Mouse (Mus musculus): ENCODE measurements around the gene Ccdc34.
A peak's percentile ranks its signal among the peaks of the same experiment; 100 is the strongest.

The Ccdc34 gene

DNA sequence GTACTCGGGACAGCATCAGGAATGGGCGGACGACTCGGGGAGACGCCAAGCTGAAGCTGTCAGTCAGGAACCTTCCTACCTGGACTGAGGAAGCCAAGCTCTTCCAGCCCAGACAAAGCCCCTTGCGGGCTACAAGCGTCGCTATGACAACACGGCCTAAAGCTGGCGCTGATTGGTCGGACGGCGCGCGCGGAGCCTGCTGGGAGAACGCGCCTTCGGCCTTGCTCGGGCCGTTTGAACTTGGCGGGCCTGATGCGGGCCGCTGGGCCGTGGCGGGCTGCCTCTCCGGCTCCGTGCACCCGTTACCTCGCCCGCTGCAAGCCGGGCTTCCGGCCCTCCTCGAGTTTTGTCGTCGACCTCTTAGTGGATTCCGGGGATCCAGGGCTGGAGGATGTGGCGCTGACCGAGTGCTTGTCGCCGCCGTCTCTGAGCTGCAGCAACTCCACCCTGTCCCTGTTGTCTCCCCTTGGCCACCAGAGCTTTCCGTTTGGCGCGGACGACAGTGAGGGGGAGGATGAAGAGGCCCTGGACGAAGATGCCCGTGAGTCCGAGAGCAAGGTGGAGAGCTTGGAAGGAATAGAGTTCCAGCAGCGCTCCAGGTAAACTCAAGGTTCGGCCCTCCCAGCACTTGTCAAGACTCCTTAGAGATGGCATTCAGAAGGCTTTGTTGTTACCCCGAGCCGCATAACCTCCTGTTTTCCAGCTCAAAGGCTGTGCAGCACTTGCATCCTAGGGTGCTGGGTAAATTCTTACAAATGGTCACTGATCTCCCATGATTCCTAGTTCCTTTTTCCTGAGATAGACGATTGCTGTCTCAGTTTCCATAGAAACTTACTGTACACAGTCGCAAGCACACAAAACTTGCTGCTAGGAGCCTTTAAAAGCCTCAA, at the start of gene Ccdc34:
Ccdc34 (plus strand) TSS at position 202 of the 890 bp plus-strand sequence.
- DNase-seq (ENCODE audit: extremely low read depth, low read depth), result peak; percentile 82

DNA sequence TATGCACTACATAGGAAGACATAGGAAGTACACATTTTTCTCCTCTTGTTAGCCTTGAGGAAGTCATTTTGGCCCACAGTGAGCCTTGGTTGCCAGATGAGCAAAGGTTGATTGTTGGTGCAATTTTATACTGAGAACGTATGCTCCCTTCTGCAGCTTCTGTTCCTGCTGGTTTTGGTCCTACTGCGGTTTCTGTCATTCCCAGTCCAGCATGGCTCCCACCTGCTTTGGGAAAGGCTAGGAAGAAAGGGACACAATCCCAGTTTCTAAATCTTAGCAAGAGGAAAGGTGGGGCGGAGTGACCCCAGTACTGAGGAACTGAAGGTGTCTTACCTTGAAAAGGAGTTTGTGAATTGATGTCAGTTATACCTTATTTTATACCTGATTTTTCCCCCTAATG, 48.2 kb upstream of the Ccdc34 start:
- no peak for DNase-seq (ENCODE audit: extremely low read depth, low read depth)

DNA sequence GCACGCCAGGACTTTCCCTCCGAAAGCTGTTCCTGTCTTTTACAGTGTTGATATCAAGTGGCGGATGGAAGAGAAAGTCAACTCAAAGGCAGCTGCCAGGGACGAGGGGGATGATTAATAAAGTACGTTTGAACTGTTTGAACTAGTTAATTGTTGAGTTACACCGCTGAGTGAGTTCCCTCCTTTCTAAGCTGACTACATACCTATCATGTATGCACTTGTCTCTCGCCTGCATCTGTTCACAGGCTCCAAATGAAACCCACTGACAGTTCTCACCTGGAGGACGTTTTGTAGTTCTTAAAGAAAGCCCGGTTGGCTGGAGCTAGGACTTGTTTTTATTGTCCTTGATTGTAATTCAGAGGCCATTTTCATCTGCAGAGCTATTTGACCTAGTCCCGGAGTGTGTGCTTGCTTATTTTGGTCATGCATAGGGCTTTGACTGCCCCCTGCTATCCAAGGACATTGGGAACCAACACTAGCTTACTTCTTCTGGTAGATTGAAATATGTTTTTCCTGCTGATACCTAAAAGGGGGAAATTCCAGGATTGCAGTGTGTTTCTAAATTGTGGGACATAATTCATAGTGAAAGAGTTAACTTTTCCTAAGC, 47.6 kb upstream of the Ccdc34 start:
- DNase-seq (ENCODE audit: extremely low read depth, low read depth), result no peak

DNA sequence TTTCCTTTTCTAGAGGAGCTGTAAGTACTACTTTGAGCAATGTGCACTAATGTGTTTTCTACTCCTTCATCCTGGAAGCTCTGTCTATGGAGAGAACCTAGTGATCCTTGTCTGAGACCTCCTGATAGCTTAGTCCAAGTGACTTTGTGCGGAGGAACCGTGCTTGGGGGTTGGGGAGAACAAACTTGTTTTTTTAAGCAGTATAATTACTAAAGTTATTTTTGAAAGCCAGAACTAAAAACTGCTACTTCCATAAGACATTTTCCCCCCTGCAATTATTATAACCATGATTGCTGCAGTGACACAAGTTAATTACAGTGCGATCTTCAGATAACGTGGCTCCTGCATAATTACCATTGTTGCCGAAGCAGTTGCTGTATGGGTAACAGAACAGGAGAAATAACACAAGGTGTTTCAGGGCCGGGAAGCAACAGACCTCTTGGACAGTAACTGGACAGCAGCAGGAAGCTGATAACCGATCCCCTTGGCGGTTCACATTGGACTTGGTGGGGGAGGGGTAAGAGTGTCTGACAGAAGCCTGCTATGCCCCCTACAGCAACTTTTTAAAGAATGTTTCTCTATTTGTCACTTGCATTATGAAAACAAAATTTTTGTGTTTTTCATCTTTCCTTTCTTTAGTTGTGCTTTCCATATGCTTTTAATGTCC, 46.7 kb upstream of the Ccdc34 start:
- DNase-seq (ENCODE audit: extremely low read depth, low read depth), result no peak

DNA sequence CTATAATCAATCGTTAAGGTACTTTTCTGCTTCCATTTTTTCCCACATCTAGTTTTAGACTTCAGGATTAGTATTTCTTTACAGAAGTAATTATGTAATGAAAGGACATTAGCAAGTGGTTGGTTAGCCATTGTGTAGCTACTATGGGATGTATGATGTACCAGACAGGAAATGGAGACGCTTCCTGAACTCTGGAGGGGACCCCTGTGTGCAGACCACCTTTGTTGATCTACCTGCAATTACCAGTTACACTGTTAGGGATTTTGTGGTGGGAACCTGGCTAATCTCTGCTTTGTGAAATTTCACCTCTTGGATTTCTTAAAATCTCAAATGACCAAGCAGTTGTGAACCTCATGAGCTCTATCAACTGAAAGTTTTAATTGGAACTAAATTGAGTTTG, 45.3 kb upstream of the Ccdc34 start:
- no peak for DNase-seq (ENCODE audit: extremely low read depth, low read depth)

DNA sequence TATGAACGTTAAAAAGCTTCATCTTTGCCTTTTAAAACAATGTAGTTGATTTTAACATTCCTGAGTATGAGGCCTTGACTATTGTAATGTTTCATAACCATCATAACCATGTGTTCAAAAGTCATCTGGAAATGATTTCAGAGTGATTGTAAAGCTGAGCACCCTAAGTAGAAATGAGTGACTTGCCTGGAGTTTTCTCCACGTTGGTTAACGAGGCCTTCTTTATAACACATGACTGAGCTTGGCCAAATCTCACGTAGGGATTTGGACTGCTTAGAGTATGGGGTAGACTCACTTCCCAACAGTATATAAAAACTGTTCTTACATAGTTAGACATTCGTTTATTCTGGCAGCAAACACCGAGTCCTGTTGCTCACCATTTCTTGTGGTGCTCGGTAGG, 44.7 kb upstream of the Ccdc34 start:
- no peak for DNase-seq (ENCODE audit: extremely low read depth, low read depth)

DNA sequence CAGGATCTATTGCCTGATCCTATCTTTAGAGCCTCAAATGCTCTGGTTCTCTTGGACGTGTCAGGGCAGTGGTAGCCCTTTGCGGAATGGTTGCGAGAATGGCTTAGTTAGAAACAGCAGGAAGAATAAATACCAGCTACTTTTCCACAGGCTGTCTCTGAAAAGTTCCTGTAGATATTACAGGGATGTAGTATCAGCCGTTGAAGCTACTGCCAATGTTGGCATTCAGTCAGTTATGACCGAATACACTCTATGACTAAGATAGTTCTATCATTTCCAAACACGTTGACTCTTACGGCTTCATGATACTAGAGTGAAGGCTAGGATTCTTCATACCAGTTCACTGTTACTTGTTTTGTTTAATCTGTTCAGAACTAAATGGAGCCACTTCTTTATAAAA, 42.8 kb upstream of the Ccdc34 start:
- DNase-seq (ENCODE audit: extremely low read depth, low read depth), result no peak

DNA sequence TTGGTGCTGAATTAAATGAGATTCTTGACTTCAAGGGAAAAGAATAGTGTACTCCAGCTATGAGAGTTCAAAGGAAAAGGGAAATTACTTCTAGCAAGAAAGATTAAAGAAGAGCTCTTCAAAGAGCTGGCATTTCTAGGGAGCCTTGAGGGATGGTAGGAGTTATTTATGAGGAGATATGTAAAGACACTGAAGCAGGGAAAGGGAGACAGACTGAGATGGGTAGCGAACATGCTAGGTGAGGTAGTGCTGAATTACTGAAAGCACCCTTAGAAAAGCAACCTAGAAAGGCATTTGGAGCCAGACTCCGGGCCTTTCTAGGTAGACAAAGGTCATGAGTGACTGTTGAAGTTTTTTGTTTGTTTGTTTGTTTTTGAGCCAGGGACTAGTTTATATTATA, 41.4 kb upstream of the Ccdc34 start:
- no peak for DNase-seq (ENCODE audit: extremely low read depth, low read depth)

DNA sequence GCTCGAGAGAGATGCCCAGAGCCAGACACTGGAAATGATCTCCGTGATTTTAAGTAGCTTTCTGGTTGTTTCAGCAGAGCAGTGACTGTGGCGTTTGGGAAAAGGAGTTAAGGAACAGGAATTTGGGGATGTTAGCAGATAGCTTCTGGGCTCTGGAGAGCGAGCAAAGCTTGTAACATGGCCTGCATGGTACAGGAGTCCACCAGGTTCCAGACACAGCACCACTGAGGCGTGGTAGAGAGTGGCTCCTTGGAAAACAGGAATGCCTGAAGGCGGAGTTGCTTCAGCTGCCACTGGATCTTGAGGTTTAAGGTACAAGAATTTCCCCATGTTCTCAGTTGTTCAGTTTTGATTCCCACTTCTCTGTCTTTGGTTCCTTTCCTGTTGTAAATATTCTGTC, 40.3 kb upstream of the Ccdc34 start:
- no peak for DNase-seq (ENCODE audit: extremely low read depth, low read depth)

DNA sequence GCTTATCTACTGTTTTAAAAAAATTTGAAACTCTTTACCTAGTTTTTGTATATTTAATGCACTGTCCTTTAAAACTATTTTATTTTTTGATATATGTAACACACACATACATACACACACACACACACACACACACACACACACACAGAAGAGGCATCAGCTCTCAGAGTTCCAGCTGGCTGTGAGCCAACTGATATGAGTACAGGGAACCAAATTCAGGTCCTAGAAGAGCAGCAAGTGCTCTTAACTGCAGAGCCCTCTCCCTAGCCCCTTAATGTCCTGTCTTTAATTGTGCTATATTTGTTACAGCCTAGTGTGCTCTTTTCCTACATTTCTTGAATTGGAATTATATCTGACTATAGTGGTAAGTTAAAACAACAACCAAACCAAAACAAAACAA, 38.4 kb upstream of the Ccdc34 start:
- DNase-seq (ENCODE audit: extremely low read depth, low read depth), result peak; percentile 46

DNA sequence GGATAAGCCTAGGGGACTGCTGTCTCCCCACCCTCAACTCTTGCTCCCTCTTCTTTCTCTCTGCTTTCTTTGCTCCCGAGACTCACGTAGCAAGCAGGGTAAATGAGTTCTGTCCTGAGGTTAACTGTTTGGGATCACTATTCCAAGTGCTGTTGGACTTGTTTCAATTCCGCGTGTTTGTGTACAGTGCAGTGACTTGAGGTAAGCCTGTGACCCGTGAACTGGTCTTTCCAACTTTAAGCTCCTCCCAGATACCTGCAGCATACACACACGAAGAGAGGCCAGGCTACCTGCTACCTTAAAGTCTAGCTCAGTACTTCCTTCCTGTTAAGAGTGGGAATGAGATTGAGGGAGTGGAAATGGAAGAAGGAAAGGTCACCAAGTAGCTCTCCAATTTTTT, 34.2 kb upstream of the Ccdc34 start:
- no peak for DNase-seq (ENCODE audit: extremely low read depth, low read depth)

DNA sequence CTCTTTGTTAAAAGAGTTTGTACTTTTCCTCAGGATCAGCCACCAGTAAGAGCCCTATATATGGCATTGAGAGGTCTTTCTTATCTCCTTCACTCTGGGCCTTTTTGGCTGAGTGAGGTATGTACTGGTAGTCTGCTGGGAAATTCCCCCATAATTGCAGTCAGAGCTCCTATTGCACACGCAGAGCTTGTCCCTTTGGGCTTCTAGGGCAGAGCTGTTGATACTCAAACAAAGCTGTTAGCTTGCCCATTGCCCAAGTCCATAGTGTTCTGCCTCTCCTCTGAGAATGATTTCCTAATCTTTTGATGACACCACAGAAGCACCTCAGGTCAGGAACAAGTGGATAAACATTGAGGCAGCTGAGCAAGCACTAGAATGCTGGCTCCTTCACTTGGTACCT, 32.7 kb upstream of the Ccdc34 start:
- no peak for DNase-seq (ENCODE audit: extremely low read depth, low read depth)

DNA sequence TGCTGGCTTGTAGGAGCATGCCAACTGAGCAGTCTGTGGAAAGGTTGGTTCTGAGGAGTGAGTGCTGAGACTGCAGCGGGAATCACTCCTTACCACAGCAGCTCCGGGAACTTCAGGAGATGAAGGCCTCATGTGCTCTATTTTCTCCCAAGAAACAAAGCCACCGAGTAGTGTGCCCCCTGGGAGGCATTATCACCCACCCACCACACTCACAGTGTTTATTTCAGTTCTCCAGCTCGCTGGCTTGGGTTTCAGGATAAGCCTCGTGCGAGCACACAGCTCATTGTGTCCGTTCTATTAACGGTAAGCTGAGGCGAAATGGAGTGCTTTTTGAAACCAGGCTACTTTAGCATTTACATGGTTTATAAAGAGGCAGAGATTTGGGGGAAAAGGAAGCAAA, 32.1 kb upstream of the Ccdc34 start:
- no peak for DNase-seq (ENCODE audit: extremely low read depth, low read depth)

DNA sequence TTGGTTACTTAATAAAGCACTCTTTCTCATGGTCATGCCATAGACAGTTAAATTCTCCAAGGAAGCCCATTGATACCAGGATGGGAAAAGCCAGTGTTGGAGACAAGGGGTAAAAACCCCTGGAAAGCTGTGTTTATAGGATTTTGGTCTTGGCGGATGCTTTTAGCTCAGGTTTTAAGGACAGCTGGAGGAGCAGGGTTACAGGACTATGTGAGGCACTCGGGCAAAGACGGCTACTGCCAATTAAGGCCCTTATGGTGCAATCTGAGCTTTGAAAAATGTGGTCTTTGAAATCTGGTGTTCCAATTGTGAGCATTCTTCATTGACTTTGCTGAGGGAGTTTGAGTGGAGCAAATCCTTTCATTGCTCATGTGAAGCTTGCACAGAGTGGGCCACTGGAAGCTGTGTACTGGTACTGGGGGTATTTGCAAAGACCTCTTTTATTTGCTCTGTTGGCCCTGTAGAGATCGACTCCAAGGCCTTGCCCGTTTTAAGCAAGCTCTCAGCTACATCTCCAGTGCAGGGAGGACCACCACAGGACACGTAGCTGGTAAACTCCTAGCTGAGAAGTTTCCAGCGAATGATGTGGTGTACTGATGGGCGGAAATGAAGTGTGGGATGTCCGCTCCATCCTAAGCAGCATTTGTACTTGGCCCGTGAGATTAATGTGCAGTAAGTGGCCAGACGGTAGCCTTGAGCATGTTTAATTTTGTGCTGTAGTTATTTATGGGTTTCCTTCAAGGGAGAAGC, 31.4 kb upstream of the Ccdc34 start:
- no peak for DNase-seq (ENCODE audit: extremely low read depth, low read depth)

DNA sequence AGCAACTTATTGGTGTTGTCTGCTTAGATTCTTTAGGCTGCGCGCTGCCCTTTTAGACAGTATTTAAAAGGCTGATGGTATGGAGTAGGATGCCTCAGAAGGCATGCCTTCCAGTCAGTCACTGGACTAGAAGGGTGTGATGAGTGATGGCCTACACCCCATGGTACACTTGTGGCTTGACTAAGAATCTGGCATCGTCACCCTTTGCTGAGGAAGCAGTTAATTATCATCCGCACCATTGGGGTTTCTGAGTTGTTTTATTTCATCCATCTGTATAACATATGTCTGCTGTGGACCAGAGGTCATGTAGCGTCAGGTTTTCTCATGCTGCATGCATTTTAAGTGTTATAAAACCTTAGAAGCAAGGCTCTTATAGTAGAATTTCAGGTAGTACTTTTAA, 29.7 kb upstream of the Ccdc34 start:
- no peak for DNase-seq (ENCODE audit: extremely low read depth, low read depth)

DNA sequence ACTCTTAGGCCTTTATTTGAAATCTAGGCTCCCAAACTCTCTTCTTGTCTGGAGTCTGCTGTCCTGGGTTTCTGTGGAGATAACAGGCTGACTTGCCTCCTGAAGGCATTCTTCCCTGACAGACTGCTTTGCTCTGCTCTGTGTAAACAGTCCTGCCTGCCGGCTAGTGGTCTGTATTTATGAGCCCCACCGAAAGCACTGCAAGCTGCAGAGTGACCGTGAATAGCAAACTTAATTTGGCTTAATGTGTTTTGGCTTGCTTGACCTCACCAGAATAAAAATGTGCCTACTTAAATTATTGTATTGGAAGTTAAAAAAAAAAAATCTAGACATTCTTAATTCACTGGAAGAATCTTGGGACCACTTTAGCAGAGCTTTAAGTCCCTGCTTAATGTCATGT, 28.4 kb upstream of the Ccdc34 start:
- DNase-seq (ENCODE audit: extremely low read depth, low read depth), result no peak

DNA sequence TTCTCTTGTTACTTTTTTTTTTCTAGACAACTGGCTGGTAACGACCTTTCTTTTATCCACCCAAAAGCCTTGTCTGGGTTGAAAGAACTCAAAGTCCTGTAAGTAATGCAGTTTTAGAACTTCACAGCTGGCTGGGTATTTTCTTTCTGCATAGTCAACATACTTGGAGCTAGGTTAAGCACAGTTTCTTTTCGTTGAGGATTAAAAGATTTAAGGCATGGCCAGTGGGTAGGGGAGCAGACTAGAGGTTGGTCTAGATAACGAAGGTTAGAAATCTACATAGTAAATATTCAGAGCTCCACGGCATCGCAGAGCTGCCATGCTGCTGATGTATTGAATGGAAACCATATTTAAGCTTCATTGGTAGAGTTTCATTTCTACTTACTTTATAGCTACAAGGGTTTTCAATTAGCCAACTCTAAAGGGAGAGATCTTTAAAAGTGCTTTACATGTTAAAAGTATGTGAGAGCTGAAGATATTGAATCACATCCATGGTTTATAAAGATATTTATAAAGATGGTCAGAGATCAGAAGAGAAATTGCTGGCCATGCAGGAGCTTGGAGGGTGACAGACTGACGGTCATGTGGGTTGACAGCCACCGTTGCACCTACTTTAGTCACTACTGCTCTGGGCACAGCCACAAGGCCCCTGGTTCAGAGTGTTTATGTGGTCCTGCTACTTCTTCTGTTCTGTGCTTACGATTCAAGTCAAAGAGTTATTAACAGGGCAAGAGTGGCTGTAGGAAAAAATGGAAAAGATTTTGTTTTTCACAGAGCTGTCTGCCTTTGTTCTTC, 27.7 kb upstream of the Ccdc34 start:
- no peak for DNase-seq (ENCODE audit: extremely low read depth, low read depth)

DNA sequence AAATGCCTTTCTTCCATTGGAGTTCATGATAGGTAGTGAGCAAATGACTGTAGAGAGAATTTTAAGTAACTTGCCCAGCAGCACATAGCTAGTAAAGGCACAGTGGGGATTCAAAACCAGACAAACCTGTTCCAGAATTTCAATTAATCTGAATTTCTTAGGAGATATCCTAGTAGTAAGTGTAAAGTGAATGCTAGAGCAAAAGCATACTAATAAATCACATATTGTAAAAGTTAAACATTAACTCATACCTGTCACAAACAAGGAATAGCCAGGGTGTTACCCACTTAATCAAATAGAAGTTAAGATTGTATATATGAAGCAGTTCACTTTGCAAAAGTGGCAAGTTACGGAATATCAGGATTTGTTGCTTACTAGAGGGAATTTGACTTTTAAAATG, 25.9 kb upstream of the Ccdc34 start:
- DNase-seq (ENCODE audit: extremely low read depth, low read depth), result no peak

DNA sequence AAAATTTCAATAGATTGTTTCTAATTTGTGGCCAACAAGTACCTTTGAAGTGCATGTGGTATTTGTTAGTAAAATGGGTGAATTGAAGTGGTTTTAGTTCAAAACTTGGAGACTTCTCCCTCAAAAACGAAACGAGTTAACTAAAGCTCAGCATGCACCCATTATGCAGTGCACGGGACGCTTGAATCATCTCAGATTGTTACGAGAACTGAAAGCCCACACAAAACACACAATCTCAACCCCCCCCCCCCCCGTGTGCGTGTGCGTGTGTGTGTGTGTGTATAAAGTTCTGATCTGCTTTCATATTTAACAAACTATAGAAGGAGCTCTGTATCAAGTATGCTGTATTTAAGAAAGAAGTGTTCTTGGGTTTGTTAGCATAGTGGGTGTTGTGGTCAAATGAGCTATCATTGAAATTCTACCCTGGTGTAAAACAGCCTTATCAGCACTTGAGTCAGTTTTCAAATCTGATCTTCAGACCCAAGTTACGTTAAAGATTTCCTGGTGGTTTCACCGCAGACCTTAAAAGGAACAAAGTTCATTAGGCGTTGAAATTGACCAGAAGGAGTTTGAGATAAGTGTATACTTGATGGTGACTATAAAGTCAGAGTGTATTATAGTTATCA, 25.1 kb upstream of the Ccdc34 start:
- no peak for DNase-seq (ENCODE audit: extremely low read depth, low read depth)

DNA sequence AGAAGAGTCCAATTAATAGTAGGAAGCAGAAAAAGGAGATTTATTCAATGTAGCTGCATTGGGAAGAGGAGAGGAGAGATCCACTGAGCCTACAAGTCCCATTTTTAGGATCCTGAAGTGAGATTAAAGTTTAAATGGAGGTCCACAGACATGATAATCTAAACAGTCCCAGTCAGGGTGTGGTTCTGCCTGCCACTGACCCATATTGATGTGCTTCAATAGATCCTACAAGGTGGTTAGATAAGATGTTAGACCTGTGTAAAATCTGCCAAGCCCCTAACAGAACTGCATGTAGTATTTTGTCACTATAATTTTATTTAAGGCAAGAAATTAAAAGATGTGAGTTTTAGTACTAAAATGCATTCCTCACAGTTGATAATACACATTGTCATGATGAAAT, 24.2 kb upstream of the Ccdc34 start:
- no peak for DNase-seq (ENCODE audit: extremely low read depth, low read depth)

DNA sequence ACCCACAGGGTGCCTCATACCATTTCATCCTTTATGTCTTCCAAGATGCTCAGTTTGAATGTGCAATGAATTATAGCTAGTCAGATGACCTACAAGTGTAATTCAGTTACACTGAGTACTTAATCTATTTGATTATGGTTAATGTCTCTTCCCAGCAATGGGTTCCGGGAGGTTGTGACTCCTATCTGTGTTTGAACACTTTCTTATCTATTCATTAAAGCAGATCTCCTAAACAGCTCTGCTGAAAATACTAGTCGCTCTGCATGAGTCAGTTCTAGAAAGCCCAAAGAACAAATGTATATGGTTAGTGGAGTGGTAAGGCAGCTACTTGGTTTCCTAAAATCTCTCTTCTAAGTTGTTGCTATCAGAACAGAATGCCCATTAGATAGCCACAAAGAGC, 22.6 kb upstream of the Ccdc34 start:
- DNase-seq (ENCODE audit: extremely low read depth, low read depth), result no peak

All from MEL-GATA-1-ER (cell line).